Mouse (Mus musculus): ENCODE results near the gene Shisa9. TPM values are rescaled to one million over a fixed set of nuclear protein-coding genes. Genes with fewer than 3 reads are reported as not detected.

The Shisa9 gene
- polyA plus RNA-seq, 1 experiment from 2014 or later: 0.20 TPM

GRCm38 (mm10) chr16:12083082-12083481 is 99.2 kb downstream of the Shisa9 start:
- Histone ChIP-seq H3K27me3 (ENCODE audit: control insufficient read depth, insufficient read depth, low read length) (no peaks in the 10 kb centered on the region), H3K4me1 (ENCODE audit: control insufficient read depth, insufficient read depth, low read length) (no peaks in the 10 kb centered on the region), H3K9ac (ENCODE audit: low read length) (no peak overlapping the region), H3K4me2 (ENCODE audit: low read depth, severe bottlenecking) (no peak overlapping the region), H3K27ac (replicated peaks; ENCODE audit: low read depth, low read length) (no peak overlapping the region), H3K9me3 (ENCODE audit: control insufficient read depth, low read length) (no peaks in the 10 kb centered on the region), H3K4me3 (ENCODE audit: low read depth, low read length) (no peak overlapping the region), H3K36me3 (ENCODE audit: control insufficient read depth, insufficient read depth, low read length) (no peaks in the 10 kb centered on the region)
- WGBS: 92% methylated on average over 2 of the region's 2 CpGs
- no peak for ATAC-seq (ENCODE audit: insufficient number of reproducible peaks, low FRiP score, low TSS enrichment, low read depth)
- DNase-seq (ENCODE audit: low spot score): no peak

DNA sequence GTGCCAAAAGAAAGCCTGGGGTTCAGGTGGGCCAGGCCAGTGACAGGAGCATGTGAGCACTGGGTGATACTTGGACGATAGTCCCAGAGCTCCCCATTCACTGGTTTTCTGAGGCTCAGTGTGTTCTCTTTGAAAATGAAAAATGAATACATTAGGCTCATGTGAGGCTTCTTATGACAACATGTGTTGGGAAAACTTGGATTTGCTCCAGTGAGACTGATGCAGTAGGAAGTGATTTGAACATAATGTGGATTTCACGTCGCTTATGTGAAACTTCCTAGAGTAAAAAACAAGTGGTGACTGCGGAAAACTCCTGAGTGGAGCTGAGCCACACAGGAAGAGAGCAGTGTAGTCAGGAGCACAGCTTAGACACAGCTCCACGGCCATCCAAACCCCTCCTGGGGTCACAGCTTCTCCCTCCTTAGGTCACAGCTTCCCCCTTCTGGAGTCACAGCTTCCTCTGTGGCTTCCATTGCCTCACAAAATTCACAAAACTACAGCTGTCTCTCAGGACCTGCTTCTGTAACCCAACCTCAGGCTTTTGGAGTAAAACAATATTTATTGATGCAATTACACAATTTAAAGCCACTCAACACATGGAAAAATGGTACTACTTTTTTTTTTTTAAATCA is 106.8 kb downstream of the Shisa9 start:
- Histone ChIP-seq H3K4me2 (ENCODE audit: low read depth, severe bottlenecking) (no peak overlapping the region), H3K9me3 (ENCODE audit: control insufficient read depth, low read length) (no peaks in the 10 kb centered on the region), H3K9ac (ENCODE audit: low read length) (no peak overlapping the region), H3K27ac (replicated peaks; ENCODE audit: low read depth, low read length) (no peak overlapping the region), H3K27me3 (ENCODE audit: control insufficient read depth, insufficient read depth, low read length) (no peaks in the 10 kb centered on the region), H3K4me3 (ENCODE audit: low read depth, low read length) (no peak overlapping the region), H3K4me1 (ENCODE audit: control insufficient read depth, insufficient read depth, low read length) (no peaks in the 10 kb centered on the region), H3K36me3 (ENCODE audit: control insufficient read depth, insufficient read depth, low read length) (no peaks in the 10 kb centered on the region)
- DNase-seq (ENCODE audit: low spot score): no peak
- 74% methylated on average over 5 of the region's 5 CpGs for WGBS
- no peak for ATAC-seq (ENCODE audit: insufficient number of reproducible peaks, low FRiP score, low TSS enrichment, low read depth)

GRCm38 (mm10) chr16:12093253-12093652 is 109.3 kb downstream of the Shisa9 start:
- Histone ChIP-seq H3K4me2 (ENCODE audit: low read depth, severe bottlenecking) (no peak overlapping the region), H3K4me1 (ENCODE audit: control insufficient read depth, insufficient read depth, low read length) (no peaks in the 10 kb centered on the region), H3K9me3 (ENCODE audit: control insufficient read depth, low read length) (no peaks in the 10 kb centered on the region), H3K36me3 (ENCODE audit: control insufficient read depth, insufficient read depth, low read length) (no peaks in the 10 kb centered on the region), H3K9ac (ENCODE audit: low read length) (no peak overlapping the region), H3K27me3 (ENCODE audit: control insufficient read depth, insufficient read depth, low read length) (no peaks in the 10 kb centered on the region), H3K27ac (replicated peaks; ENCODE audit: low read depth, low read length) (no peak overlapping the region), H3K4me3 (ENCODE audit: low read depth, low read length) (no peak overlapping the region)
- no peak for DNase-seq (ENCODE audit: low spot score)
- whole genome bisulfite sequencing: 86% methylated on average over 4 of the region's 4 CpGs
- no peak for ATAC-seq (ENCODE audit: insufficient number of reproducible peaks, low FRiP score, low TSS enrichment, low read depth)

DNA sequence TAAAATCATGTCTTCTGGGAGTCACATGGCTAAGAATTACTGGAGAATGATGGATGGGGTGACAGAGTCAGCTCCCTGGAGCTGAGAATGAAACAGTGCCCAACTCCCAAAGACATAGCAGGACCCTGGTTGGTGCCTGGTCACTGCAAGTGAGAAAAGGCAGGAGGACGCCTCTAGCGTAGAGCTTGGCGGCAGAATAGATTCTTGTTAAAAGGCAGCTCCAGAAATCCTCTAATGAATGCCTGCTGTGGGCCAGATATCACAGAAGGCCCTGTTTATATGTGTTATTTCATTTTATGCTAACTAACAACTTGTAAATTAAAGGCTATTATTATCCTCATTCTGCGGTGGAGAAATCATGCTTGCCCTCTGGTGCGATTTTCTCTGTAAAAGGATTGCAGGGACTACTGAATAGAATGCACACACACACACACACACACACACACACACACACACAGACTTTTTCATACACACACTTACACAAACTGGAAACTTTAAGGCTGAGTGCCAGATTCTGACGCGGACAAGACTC is 110.9 kb downstream of the Shisa9 start:
- WGBS: 63% methylated on average over 7 of the region's 7 CpGs
- H3K27ac ChIP-seq (replicated peaks; ENCODE audit: low read depth, low read length): no peak overlapping the region
- ATAC-seq (ENCODE audit: insufficient number of reproducible peaks, low FRiP score, low TSS enrichment, low read depth) (no peak), DNase-seq (ENCODE audit: low spot score) (no peak)
- no peak overlapping the region for H3K4me3 ChIP-seq (ENCODE audit: low read depth, low read length)
- no peak overlapping the region for H3K4me2 ChIP-seq (ENCODE audit: low read depth, severe bottlenecking)
- H3K9me3 ChIP-seq (ENCODE audit: control insufficient read depth, low read length): no peaks in the 10 kb centered on the region
- no peak overlapping the region for H3K9ac ChIP-seq (ENCODE audit: low read length)
- no peaks in the 10 kb centered on the region for H3K4me1 ChIP-seq (ENCODE audit: control insufficient read depth, insufficient read depth, low read length)
- no peaks in the 10 kb centered on the region for H3K27me3 ChIP-seq (ENCODE audit: control insufficient read depth, insufficient read depth, low read length)
- no peaks in the 10 kb centered on the region for H3K36me3 ChIP-seq (ENCODE audit: control insufficient read depth, insufficient read depth, low read length)

DNA sequence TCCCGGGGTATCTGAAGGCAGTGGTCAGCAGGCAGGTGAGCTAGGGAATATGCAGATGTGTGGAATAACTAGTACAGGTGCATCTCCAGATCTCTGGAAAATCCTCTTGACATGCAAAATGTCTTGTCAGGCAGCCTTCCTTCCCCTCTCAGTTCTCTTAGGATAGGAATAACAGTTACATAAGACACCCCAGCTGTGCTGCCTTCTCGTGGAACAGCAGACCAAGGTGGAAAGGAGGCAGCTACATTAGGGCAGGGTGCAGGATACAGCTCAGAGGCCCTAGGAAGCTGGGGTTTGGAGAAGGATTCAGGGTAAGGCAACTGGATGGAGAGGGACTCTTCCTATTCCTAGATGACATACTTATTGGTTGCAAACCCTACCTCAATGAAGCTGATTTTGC is 111.5 kb downstream of the Shisa9 start:
- ATAC-seq (ENCODE audit: insufficient number of reproducible peaks, low FRiP score, low TSS enrichment, low read depth): no peak
- WGBS: 71% methylated on average over 2 of the region's 2 CpGs

GRCm38 (mm10) chr16:12108436-12108835 is 124.5 kb downstream of the Shisa9 start:
- no peak for ATAC-seq (ENCODE audit: insufficient number of reproducible peaks, low FRiP score, low TSS enrichment, low read depth)
- 88% methylated on average over 4 of the region's 4 CpGs for WGBS
- Histone ChIP-seq H3K9ac (ENCODE audit: low read length) (no peak overlapping the region), H3K4me3 (ENCODE audit: low read depth, low read length) (no peak overlapping the region), H3K27ac (replicated peaks; ENCODE audit: low read depth, low read length) (no peak overlapping the region), H3K4me2 (ENCODE audit: low read depth, severe bottlenecking) (no peak overlapping the region), H3K4me1 (ENCODE audit: control insufficient read depth, insufficient read depth, low read length) (no peaks in the 10 kb centered on the region), H3K27me3 (ENCODE audit: control insufficient read depth, insufficient read depth, low read length) (no peaks in the 10 kb centered on the region), H3K9me3 (ENCODE audit: control insufficient read depth, low read length) (no peaks in the 10 kb centered on the region), H3K36me3 (ENCODE audit: control insufficient read depth, insufficient read depth, low read length) (no peaks in the 10 kb centered on the region)
- DNase-seq (ENCODE audit: low spot score): no peak

More for the DNA sequence above, 111.5 kb downstream of the Shisa9 start:
- Histone ChIP-seq H3K4me1 (ENCODE audit: control insufficient read depth, insufficient read depth, low read length) (no peaks in the 10 kb centered on the region), H3K4me3 (ENCODE audit: low read depth, low read length) (no peak overlapping the region), H3K4me2 (ENCODE audit: low read depth, severe bottlenecking) (no peak overlapping the region), H3K27ac (replicated peaks; ENCODE audit: low read depth, low read length) (no peak overlapping the region), H3K9ac (ENCODE audit: low read length) (no peak overlapping the region), H3K27me3 (ENCODE audit: control insufficient read depth, insufficient read depth, low read length) (no peaks in the 10 kb centered on the region), H3K36me3 (ENCODE audit: control insufficient read depth, insufficient read depth, low read length) (no peaks in the 10 kb centered on the region), H3K9me3 (ENCODE audit: control insufficient read depth, low read length) (no peaks in the 10 kb centered on the region)
- DNase-seq (ENCODE audit: low spot score): no peak

DNA sequence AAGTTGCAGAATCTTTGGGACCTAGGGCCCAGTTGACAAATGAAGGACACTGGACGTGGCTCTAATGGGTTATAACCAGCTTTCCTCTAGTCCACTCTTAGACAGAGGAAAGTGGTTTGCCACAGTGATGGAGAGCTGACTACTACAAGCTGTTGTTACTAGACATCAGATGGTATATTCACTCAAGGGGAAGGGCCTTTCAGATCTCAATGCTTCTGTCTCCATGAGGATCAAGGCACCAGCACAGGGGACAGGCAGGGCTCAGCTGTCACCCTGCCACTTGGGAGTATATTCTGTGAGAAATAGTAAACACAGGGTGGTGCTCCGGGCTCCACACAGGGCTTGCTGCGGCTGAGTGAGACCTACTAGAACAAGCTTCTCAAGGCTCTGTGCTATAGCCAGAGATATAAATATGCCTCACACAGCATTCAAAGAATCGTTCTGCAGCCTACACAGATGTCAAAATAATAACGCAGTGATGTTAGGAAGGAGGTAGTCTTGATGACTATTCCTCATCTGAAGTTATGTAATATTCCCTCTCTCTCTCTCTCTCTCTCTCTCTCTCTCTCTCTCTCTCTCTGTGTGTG is 127.0 kb downstream of the Shisa9 start:
- ATAC-seq (ENCODE audit: insufficient number of reproducible peaks, low FRiP score, low TSS enrichment, low read depth) (no peak), DNase-seq (ENCODE audit: low spot score) (no peak)
- Histone ChIP-seq H3K9ac (ENCODE audit: low read length) (no peak overlapping the region), H3K4me1 (ENCODE audit: control insufficient read depth, insufficient read depth, low read length) (no peaks in the 10 kb centered on the region), H3K27me3 (ENCODE audit: control insufficient read depth, insufficient read depth, low read length) (no peaks in the 10 kb centered on the region), H3K4me2 (ENCODE audit: low read depth, severe bottlenecking) (no peak overlapping the region), H3K27ac (replicated peaks; ENCODE audit: low read depth, low read length) (no peak overlapping the region), H3K9me3 (ENCODE audit: control insufficient read depth, low read length) (no peaks in the 10 kb centered on the region), H3K4me3 (ENCODE audit: low read depth, low read length) (no peak overlapping the region), H3K36me3 (ENCODE audit: control insufficient read depth, insufficient read depth, low read length) (no peaks in the 10 kb centered on the region)
- WGBS: 83% methylated on average over 5 of the region's 5 CpGs

GRCm38 (mm10) chr16:12114396-12114795 is 130.5 kb downstream of the Shisa9 start:
- Histone ChIP-seq H3K9me3 (ENCODE audit: control insufficient read depth, low read length) (no peaks in the 10 kb centered on the region), H3K4me2 (ENCODE audit: low read depth, severe bottlenecking) (no peak overlapping the region), H3K4me3 (ENCODE audit: low read depth, low read length) (no peak overlapping the region), H3K9ac (ENCODE audit: low read length) (no peak overlapping the region), H3K27ac (replicated peaks; ENCODE audit: low read depth, low read length) (no peak overlapping the region), H3K36me3 (ENCODE audit: control insufficient read depth, insufficient read depth, low read length) (no peaks in the 10 kb centered on the region), H3K27me3 (ENCODE audit: control insufficient read depth, insufficient read depth, low read length) (no peaks in the 10 kb centered on the region), H3K4me1 (ENCODE audit: control insufficient read depth, insufficient read depth, low read length) (no peaks in the 10 kb centered on the region)
- ATAC-seq (ENCODE audit: insufficient number of reproducible peaks, low FRiP score, low TSS enrichment, low read depth) (no peak), DNase-seq (ENCODE audit: low spot score) (no peak)
- 87% methylated on average over 5 of the region's 5 CpGs for WGBS
